Mouse (Mus musculus) midbrain, embryonic 10.5 days (tissue): Measurements from ENCODE around the gene Ptges. TPM values are rescaled to one million over a fixed set of nuclear protein-coding genes. Genes with fewer than 3 reads are reported as not detected.
"Not testable (repeated sequence)": the region's sequence is repeated elsewhere in the genome, so short reads cannot be mapped to it uniquely, and the experiment has no call there.

ENCODE experiments used
- DNase-seq: peaks from one replicate; pipeline ENCODE4 v3.0.0-alpha.2; 2017; ENCODE audit warnings: low spot score
- H3K27ac ChIP-seq: fragments of 300-500 bp; sonication (generic); replicated peaks from 2 replicates; pipeline ENCODE4 v1.5.1; 2016; ENCODE audit warnings: mild to moderate bottlenecking
- H3K27me3 ChIP-seq: fragments of 300-500 bp; sonication (generic); 2 replicates; pipeline ENCODE4 v1.6.1; 2016; ENCODE audit warnings: low read depth, mild to moderate bottlenecking; ENCODE audit not compliant: poor library complexity, severe bottlenecking
- H3K36me3 ChIP-seq: fragments of 300-500 bp; sonication (generic); 2 replicates; pipeline ENCODE4 v1.6.1; 2016; ENCODE audit warnings: mild to moderate bottlenecking, moderate library complexity
- H3K4me1 ChIP-seq: fragments of 300-500 bp; sonication (generic); 2 replicates; pipeline ENCODE4 v1.6.1; 2016
- H3K4me3 ChIP-seq: fragments of 300-500 bp; sonication (generic); 2 replicates; pipeline ENCODE4 v1.5.1; 2016; ENCODE audit warnings: mild to moderate bottlenecking, moderate library complexity
- H3K9me3 ChIP-seq: fragments of 300-500 bp; sonication (generic); replicated peaks from 2 replicates; pipeline ENCODE4 v1.6.1; 2016; ENCODE audit warnings: mild to moderate bottlenecking
- WGBS: fragments of 180-500 bp; shearing (Covaris S2); methylation state at CpG from one replicate; pipeline ENCODE4 v1.1.7; 2016; 5-methylcytosine and 5-hydroxymethylcytosine counted together
- polyA plus RNA-seq: library from polyadenylated mRNA; unstranded; fragments of >200 nt; fragmentation: Nextera tagmentation; extraction: Ambion mirVana; gene quantifications from 2 replicates; pipeline ENCODE4 v1.2.1, GENCODE M21; 2016

Ptges gene
- polyA plus RNA-seq, 1 experiment from 2014 or later: 9.7 TPM

DNA sequence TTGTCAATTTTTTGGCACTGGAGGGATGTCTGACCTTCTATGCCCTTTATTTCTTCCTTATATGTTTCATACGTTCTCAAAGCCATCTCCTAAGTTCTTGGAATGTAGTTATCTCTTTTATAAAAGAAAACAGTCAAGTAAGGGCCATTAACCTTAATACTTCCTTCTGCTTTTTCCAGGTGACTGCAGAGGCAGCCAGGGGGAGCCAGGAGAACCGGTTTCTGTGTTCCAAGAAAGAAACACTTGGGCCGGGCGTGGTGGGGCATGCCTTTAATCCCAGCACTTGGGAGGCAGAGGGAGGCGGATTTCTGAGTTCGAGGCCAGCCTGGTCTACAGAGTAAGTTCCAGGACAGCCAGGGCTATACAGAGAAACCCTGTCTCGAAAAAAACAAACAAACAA, 12.5 kb upstream of the Ptges start:
- 62% methylated on average over 7 of the region's 7 CpGs for WGBS
- DNase-seq: not testable (repeated sequence)

DNA sequence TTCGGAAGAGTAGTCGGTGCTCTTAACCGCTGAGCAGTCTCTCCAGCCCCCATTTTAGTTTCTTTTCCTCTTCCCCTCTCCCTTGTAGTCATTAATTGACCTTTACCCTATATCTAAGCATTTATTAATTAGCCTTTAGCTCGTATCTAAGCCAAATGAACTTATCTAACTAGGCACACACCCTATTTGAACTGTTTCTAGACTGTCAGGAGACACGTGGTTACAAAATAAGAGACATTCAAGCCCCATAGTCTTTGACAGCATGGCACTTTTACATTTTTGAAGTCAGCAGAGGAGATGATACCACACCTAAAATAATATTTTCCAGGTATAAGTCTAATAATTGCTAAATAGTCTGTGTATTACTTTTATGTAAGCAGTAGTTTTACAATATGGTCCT, 11.9 kb upstream of the Ptges start:
- H3K36me3 ChIP-seq: no peaks in the 10 kb centered on the region
- peaks cover 4% of the 10 kb centered on the region; the same call in 1 of the 2 replicates for H3K4me1 ChIP-seq
- H3K4me3 ChIP-seq: no peak overlapping the region
- H3K9me3 ChIP-seq: no peaks in the 10 kb centered on the region
- WGBS: 94% methylated on average over 5 of the region's 5 CpGs
- H3K27ac ChIP-seq: no peak overlapping the region
- no peaks in the 10 kb centered on the region for H3K27me3 ChIP-seq
- no peak for DNase-seq

More for the DNA sequence above, 12.5 kb upstream of the Ptges start:
- H3K4me3 ChIP-seq, H3K36me3 ChIP-seq, H3K4me1 ChIP-seq, H3K27me3 ChIP-seq, H3K9me3 ChIP-seq, H3K27ac ChIP-seq: not testable (repeated sequence)

DNA sequence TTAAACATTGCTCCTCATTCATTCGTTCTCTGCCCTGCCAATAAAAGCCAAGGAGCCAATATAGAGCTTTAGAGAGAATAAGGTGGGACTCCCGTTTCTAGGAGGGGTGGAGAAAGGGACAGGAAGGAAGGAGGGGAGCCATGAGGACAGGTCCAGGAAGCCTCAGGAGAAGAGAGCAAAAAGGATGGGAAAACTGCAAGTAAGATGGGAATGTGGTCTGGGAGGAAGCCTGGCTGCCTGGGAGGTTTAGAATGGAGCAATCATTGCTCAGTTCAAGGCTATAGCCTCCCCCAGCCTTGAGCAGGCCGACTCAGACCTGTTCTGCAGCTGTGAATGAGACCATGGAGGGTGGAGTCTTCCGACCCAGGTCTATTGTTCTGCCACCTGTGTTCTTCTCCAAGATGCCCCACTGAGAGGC, 8.9 kb upstream of the Ptges start:
- no peaks in the 10 kb centered on the region for H3K9me3 ChIP-seq
- whole genome bisulfite sequencing: 60% methylated on average over 4 of the region's 4 CpGs
- H3K36me3 ChIP-seq: no peaks in the 10 kb centered on the region
- H3K4me1 ChIP-seq: peaks cover 5% of the 10 kb centered on the region; the same call in 1 of the 2 replicates
- H3K4me3 ChIP-seq: no peak overlapping the region
- no peaks in the 10 kb centered on the region for H3K27me3 ChIP-seq
- no peak overlapping the region for H3K27ac ChIP-seq
- DNase-seq: no peak

GRCm38 (mm10) chr2:30937731-30938130, 8.1 kb upstream of the Ptges start:
- peaks cover 11% of the 10 kb centered on the region for H3K4me1 ChIP-seq
- 86% methylated on average over 8 of the region's 8 CpGs for WGBS
- no peaks in the 10 kb centered on the region for H3K36me3 ChIP-seq
- no peaks in the 10 kb centered on the region for H3K27me3 ChIP-seq
- no peaks in the 10 kb centered on the region for H3K9me3 ChIP-seq
- DNase-seq: no peak
- H3K27ac ChIP-seq: no peak overlapping the region
- H3K4me3 ChIP-seq: no peak overlapping the region

DNA sequence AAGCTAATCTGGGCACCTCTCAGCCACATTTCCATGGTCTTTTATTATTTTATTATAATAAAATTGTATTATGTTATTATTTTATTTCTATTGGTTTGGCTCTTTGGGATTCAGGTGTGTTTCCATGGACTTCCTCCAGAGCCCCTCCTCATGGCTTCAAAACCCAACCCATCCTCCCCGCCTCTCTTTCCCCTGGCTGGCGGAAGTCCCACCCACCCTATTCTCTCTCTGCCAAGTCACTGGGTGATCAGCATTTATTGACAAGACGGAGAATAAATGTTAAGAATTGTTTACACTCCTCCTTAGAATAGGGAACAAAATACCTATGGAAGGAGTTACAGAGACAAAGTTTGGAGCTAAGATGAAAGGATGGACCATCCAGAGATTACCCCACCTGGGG, 7.1 kb upstream of the Ptges start:
- H3K4me3 ChIP-seq: no peak overlapping the region
- no peaks in the 10 kb centered on the region for H3K9me3 ChIP-seq
- DNase-seq: no peak
- H3K4me1 ChIP-seq: peaks cover 7% of the 10 kb centered on the region
- WGBS: 81% methylated on average over 3 of the region's 3 CpGs
- H3K36me3 ChIP-seq: no peaks in the 10 kb centered on the region
- no peak overlapping the region for H3K27ac ChIP-seq
- H3K27me3 ChIP-seq: no peaks in the 10 kb centered on the region

DNA sequence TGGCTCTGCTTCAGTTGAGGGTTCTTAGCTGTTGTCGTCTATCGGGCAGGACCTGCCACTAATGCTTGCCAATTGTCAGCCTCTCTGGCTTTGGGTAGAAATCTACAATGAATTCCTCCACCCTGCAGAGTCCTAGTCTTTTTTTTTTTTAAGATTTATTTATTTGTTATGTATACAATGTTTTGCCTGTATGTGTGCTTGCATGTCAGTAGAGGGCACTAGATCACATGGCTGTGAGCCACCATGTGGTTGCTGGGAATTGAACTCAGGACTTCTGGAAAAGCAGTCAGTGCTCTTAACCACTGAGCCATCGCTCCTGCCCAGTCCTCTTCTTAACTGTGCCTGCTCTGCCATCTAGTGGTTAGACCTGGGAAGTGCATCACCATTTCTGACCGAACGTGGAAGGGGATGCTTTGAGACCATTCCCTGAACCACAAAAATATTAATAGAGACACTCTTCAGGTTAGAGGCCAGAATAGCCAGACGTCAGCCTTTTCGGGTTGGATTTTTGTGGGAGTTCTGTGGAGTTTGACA, 4.3 kb upstream of the Ptges start:
- H3K36me3 ChIP-seq: no peaks in the 10 kb centered on the region
- peak; percentile 79 for DNase-seq
- H3K27ac ChIP-seq: no peak overlapping the region
- H3K4me3 ChIP-seq: no peak overlapping the region
- H3K27me3 ChIP-seq: no peaks in the 10 kb centered on the region
- H3K9me3 ChIP-seq: no peaks in the 10 kb centered on the region
- peaks cover 17% of the 10 kb centered on the region for H3K4me1 ChIP-seq
- WGBS: 26% methylated on average over 7 of the region's 7 CpGs

DNA sequence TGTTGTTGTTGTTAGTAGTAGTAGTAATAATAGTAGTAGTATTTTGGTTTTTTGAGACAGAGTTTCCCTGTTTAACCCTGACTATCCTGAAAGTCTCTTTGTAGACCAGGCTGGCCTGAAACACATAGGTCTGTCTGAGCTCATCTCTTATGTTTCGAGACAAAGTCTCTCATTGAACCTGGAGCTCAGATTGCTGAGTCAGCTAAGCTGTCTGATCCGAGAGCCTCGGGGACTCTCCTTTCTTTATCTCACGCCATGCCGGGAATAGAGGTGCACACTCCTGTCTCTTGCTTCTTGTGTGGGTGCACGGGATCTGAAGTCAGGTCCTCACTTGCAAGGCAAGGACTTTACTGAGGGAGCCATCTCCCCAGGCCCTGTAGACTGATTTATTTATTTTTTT, 3.4 kb upstream of the Ptges start:
- no peaks in the 10 kb centered on the region for H3K36me3 ChIP-seq

GRCm38 (mm10) chr2:30931922-30932321, 2.3 kb upstream of the Ptges start:
- no peaks in the 10 kb centered on the region for H3K9me3 ChIP-seq
- peaks cover 25% of the 10 kb centered on the region for H3K4me1 ChIP-seq
- WGBS: 88% methylated on average over 3 of the region's 3 CpGs
- H3K27ac ChIP-seq: no peak overlapping the region
- no peak for DNase-seq
- no peak overlapping the region for H3K4me3 ChIP-seq
- H3K27me3 ChIP-seq: no peaks in the 10 kb centered on the region
- no peaks in the 10 kb centered on the region for H3K36me3 ChIP-seq

More for the DNA sequence above, 3.4 kb upstream of the Ptges start:
- H3K4me3 ChIP-seq: no peak overlapping the region
- no peaks in the 10 kb centered on the region for H3K9me3 ChIP-seq
- H3K27ac ChIP-seq: no peak overlapping the region
- no peaks in the 10 kb centered on the region for H3K27me3 ChIP-seq
- 76% methylated on average over 6 of the region's 6 CpGs for WGBS
- H3K4me1 ChIP-seq: peaks cover 25% of the 10 kb centered on the region
- DNase-seq: no peak

DNA sequence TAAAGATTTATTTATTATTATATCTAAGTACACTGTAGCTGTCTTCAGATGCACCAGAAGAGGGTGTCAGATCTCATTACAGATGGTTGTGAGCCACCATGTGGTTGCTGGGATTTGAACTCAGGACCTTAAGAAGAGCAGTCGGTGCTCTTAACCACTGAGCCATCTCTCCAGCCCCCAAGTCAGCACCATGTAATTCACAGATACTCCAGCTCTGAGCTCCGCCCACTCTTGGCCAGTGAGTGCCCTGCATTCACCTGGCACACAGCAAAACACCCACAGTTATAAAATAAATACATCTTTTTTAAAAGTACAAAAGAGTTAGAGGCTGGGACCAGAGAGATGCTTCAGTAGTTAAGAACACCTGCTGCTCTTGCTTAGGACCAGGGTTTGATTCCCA, 1.2 kb upstream of the Ptges start:
- not testable (repeated sequence) for H3K9me3 ChIP-seq, DNase-seq, H3K27me3 ChIP-seq, H3K36me3 ChIP-seq, H3K4me3 ChIP-seq, H3K27ac ChIP-seq
- 87% methylated on average over 2 of the region's 2 CpGs for WGBS
- peaks cover 25% of the 10 kb centered on the region for H3K4me1 ChIP-seq

DNA sequence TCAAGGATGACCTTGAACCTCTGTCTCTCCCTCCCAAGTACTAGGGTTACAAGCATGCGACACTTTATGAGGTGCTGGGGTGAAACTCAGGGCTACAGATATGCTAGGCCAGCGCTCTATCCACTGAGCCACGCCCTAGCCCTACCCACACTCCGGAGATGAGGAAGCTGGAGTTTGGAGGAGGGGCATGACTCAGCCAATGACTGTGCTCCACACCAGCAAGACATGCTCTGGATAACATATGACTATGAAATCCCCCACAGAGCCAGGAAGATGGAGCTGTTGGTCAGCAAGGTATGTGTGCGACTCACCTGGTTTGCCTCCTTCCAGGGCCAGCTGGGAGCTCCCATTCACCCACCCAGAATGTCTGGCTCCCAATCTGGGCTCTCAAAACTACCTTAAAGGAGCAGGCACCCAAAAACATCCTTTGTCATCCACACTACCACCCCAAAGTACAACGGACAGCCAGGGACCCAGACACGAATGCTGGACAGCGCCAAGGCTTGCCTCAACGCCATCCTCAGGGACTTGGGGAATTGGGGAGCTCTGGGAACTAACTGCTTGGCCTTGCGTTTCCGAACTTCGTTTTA, 675 bp downstream of the Ptges start:
- WGBS: 34% methylated on average over 12 of the region's 12 CpGs

DNA sequence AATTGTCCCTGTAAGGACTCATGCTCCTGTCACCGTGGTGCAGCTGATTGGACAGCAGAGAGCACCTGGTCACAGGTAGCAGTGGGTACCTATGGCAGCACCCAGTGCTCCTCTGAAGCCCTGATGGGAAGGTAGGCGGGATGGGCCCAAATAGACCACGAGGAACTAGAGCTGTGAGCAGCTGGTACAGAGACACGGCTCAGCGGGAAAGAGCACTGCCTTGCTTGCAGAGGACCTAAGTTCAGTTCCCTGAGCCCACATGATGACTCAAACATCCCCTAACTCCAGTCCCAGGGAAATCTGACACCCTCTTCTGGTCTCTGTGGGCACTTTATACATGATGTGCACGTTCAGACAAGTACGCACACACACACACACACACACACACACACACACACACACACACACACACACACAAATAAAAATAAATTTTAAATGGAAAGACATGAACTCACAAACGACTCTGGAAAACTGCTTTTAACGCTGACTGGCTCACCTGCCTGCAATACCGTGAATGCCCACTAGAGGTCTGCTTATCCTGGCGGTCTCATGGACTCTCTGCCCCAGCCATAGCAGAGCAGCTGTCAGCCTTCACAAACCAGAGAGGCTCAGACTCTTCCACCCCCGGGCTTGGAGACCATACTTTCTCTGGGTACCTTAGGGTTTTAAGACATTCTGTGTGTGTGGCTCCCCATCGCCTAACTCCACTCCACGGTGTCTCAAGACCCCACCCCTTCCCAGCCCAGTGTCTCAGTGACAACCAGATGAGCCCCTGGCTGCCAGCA, 1.6 kb downstream of the Ptges start:
- Histone ChIP-seq H3K9me3 (no peaks in the 10 kb centered on the region), H3K27ac (no peak overlapping the region), H3K36me3 (no peaks in the 10 kb centered on the region), H3K4me3 (no peak overlapping the region), H3K27me3 (no peaks in the 10 kb centered on the region), H3K4me1 (peaks cover 19% of the 10 kb centered on the region)
- WGBS: 23% methylated on average over 14 of the region's 14 CpGs
- peak; percentile 83 for DNase-seq

More for the DNA sequence above, 675 bp downstream of the Ptges start:
- 0 out of 2 replicates have a peak overlapping the region, but pooled peaks have one; percentile 29 for H3K27ac ChIP-seq
- H3K4me1 ChIP-seq: peaks cover 25% of the 10 kb centered on the region
- DNase-seq: no peak
- peak overlapping the region; percentile 44 for H3K4me3 ChIP-seq
- no peaks in the 10 kb centered on the region for H3K9me3 ChIP-seq
- H3K36me3 ChIP-seq: no peaks in the 10 kb centered on the region
- H3K27me3 ChIP-seq: no peaks in the 10 kb centered on the region

DNA sequence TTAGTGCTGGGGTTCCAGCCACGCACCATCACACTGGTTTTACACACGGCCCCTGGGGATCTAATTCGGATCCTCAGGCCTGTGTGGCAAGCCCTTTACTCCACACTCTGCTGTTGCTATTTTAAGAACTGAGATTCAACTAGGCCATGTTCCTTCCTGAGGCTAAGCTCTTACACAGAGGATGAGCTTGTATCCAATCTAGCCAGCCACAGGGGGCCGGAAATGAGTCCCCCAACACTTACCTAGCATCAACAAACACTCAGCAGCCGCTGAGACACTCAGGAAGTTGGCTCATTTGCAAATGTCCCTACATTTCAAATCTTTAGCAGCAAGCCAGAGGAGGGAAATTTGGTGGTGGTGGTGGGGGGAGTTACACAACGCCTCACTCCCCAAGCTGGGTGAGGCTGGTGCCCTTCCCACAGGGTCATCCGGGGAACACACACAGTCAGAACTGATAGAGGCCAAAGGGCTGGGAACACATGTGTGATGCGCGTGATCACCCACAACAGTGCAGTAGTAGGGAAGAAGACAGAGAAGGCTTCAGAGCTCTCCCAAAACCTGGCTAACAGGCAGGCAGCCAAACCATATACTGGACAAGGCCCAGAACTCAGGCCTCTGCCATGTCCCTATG, 2.4 kb downstream of the Ptges start:
- H3K9me3 ChIP-seq: no peaks in the 10 kb centered on the region
- H3K36me3 ChIP-seq: no peaks in the 10 kb centered on the region
- peak overlapping the region; percentile 55; the same call in 1 of the 2 replicates for H3K27ac ChIP-seq
- no peak overlapping the region for H3K4me3 ChIP-seq
- no peaks in the 10 kb centered on the region for H3K27me3 ChIP-seq
- 70% methylated on average over 9 of the region's 9 CpGs for whole genome bisulfite sequencing
- H3K4me1 ChIP-seq: peaks cover 17% of the 10 kb centered on the region
- DNase-seq: peak; percentile 26

GRCm38 (mm10) chr2:30926381-30926780, 3.3 kb downstream of the Ptges start:
- WGBS: 76% methylated on average over 4 of the region's 4 CpGs
- H3K36me3 ChIP-seq: no peaks in the 10 kb centered on the region
- no peak for DNase-seq
- no peak overlapping the region for H3K27ac ChIP-seq
- H3K4me1 ChIP-seq: peaks cover 17% of the 10 kb centered on the region
- H3K9me3 ChIP-seq: no peaks in the 10 kb centered on the region
- no peaks in the 10 kb centered on the region for H3K27me3 ChIP-seq
- H3K4me3 ChIP-seq: no peak overlapping the region
